Mouse (Mus musculus) right cerebral cortex, postnatal 14 days (tissue): ENCODE results near the gene Suv39h2.

ENCODE experiments used
- DNase-seq: peaks from one replicate; pipeline ENCODE4 v3.0.0; 2022

Gene Suv39h2

GRCm38 (mm10) chr2:3474861-3475283, at the start of gene Suv39h2:
Suv39h2 (minus strand) TSS chr2:3475031.
- peak; percentile 96 for DNase-seq

- no peak for DNase-seq
Measured at GRCm38 (mm10) chr2:3522558-3522957, 47.7 kb upstream of the Suv39h2 start.

- peak; percentile 90 for DNase-seq
Measured at GRCm38 (mm10) chr2:3512552-3513454, 38.0 kb upstream of the Suv39h2 start, which contains the start of the genes Gm45902, Hspa14 and Cdnf. Gm45902 (minus strand) TSS chr2:3512790. Hspa14 (minus strand) TSS chr2:3512814. Cdnf (plus strand) TSS chr2:3513030.

- DNase-seq = no peak
Measured at GRCm38 (mm10) chr2:3512076-3512475, 37.2 kb upstream of the Suv39h2 start.

GRCm38 (mm10) chr2:3500886-3501285, 26.1 kb upstream of the Suv39h2 start:
- no peak for DNase-seq

GRCm38 (mm10) chr2:3499543-3499942, 24.7 kb upstream of the Suv39h2 start:
- DNase-seq = no peak

GRCm38 (mm10) chr2:3493833-3494409, 19.1 kb upstream of the Suv39h2 start:
- no peak for DNase-seq

- DNase-seq = no peak
Measured at GRCm38 (mm10) chr2:3489816-3490215, 15.0 kb upstream of the Suv39h2 start.

- no peak for DNase-seq
Measured at GRCm38 (mm10) chr2:3480239-3480638, 5.4 kb upstream of the Suv39h2 start.

GRCm38 (mm10) chr2:3475746-3476251, 968 bp upstream of the Suv39h2 start:
- no peak for DNase-seq

- peak; percentile 62 for DNase-seq
Measured at GRCm38 (mm10) chr2:3474361-3474805, 448 bp downstream of the Suv39h2 start.

- no peak for DNase-seq
Measured at GRCm38 (mm10) chr2:3473891-3474290, 940 bp downstream of the Suv39h2 start.

GRCm38 (mm10) chr2:3456590-3456989, 18.2 kb downstream of the Suv39h2 start:
- DNase-seq = no peak

GRCm38 (mm10) chr2:3453096-3453495, 21.7 kb downstream of the Suv39h2 start:
- DNase-seq = no peak

- DNase-seq = no peak
Measured at GRCm38 (mm10) chr2:3449431-3449830, 25.4 kb downstream of the Suv39h2 start.

- DNase-seq = no peak
Measured at GRCm38 (mm10) chr2:3445984-3446383, 28.8 kb downstream of the Suv39h2 start.

GRCm38 (mm10) chr2:3444206-3444605, 30.6 kb downstream of the Suv39h2 start:
- peak; percentile 21 for DNase-seq

GRCm38 (mm10) chr2:3437956-3438355, 36.9 kb downstream of the Suv39h2 start:
- DNase-seq = no peak

- DNase-seq = no peak
Measured at GRCm38 (mm10) chr2:3435369-3436061, 39.3 kb downstream of the Suv39h2 start.

GRCm38 (mm10) chr2:3430956-3431355, 43.9 kb downstream of the Suv39h2 start:
- no peak for DNase-seq

GRCm38 (mm10) chr2:3424579-3424910, 50.3 kb downstream of the Suv39h2 start:
- no peak for DNase-seq

GRCm38 (mm10) chr2:3423841-3424578, 50.8 kb downstream of the Suv39h2 start, which contains the start of gene Dclre1c:
Dclre1c (plus strand) TSS chr2:3424131.
- DNase-seq = peak; percentile 85
